Mouse (Mus musculus): ENCODE measurements at regions not wholly inside any gene's neighbourhood (a gene's known extent, or its start where the extent isn't known, plus 50 kb on each side); places are given as distances from the start of the nearest gene placed in this dataset.

DNA sequence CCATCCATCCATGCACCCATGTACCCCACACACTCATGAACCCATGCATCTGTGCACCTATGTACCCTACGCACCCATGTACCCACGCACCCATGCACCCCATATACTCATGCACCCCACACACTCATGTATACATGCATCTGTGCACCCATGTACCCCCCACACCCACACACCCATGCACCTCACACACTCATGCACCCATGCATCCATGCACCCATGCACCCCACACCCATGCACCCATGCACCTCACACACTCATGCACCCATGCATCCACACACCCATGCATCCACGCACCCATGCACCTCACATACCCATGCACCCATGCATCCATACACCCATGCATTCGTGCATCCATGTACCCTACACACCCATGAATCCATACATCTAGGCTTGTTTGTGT lies 63.6 kb downstream of the 4930564D02Rik start:
- DNase-seq (ENCODE audit: low spot score in 2 of 2) = no peak

DNA sequence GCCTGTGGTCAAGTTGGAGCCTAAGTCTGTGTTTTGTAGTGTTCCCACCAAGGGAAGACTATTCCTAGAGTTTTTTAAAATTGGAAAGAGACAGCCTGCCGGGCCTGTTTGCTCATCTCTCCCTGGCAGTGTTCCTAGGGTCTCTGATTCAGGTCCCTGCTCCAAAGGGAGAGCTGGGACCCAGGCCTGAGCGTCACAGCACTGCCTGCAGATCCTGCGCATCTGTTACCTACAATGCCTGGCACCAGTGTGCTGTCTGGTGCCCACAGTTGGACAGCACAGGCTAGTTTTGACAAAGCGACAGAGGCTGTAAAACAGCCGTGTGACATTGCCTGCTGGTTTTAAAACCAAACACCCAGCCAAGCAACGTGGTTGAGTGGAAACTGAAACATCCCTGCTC lies 64.4 kb downstream of the 4930564D02Rik start:
- DNase-seq (ENCODE audit: low spot score in 2 of 2) = peak in 1 of 2 experiments; percentile 42

DNA sequence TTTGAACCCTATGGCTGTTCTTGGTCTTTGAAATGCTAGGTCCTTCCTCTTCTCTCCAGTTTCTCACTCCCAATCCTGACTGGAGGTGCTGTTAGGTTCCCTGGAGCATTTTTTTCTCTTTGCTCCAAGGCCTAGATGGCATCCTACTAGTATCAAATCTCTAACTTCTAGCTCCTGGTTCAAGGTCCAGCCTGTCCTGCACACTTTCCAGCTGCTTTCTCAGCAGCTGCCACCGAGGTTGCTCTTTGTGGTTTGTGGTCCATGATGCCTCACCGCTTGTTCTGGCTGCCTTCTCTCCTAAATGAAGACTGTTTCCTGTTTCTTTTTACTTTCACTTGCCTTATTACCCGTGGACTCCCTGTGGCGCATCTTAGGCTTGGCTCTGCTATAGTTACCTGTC lies 66.4 kb downstream of the 4930564D02Rik start:
- DNase-seq (ENCODE audit: low spot score in 2 of 2) = no peak

DNA sequence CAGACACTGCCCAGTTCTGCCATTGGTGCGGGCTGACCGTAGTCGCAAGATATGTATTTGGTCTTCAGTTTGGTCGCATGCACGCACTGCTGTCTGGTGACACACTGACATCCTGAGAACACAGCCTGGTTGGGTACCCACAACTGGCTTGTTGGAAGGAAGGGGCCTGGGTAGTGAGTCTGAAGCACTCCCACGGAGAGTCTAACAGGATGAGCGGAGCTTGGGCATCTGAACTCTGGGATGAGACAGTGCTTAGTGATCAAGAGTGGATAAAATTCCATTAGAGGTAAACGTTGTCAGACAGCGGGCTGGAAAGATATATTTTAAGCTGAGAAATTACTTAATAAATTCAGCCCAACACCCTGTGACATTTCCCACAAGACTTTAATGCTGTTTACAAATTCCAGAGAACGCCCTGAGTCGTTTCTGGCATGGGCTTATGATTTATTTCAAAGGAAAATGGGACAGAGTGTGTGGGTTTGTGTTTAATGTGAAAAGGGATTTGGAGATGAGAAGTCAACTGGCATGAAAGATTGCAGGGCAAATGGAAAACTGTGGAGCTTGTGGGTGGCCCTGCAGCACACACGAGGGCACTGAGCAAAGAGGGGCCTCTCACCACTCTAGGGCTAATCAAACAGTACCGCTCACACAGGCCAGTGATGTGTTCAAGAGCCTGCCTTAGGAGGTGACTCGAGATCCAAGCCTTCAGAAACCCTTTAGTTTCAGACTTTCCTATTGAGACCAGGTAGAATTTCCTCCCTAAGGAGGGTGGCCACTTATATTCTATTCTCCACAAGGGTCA lies 74.7 kb downstream of the 4930564D02Rik start:
- DNase-seq (ENCODE audit: low spot score in 2 of 2) = no peak

DNA sequence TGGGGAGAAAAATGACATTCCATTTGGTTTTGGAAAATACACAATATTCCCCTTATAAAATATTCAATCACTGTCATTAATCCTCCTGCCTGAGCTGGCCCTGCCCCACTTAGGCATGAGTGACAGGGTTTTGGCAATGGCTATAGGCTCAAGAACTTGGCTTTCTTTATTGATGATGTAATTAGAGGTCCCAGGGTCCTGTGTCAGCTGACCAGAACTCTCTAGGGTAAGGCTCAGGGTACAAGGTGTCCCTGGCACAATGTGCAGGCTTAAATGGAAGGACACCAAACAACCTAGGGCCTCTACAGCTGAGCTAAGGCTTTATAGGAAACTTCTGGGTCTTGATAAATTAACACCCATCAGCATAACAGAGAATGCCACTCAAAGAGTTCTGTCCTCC lies 76.0 kb downstream of the 4930564D02Rik start:
- DNase-seq (ENCODE audit: low spot score in 2 of 2) = peak in 1 of 2 experiments; percentile 29

DNA sequence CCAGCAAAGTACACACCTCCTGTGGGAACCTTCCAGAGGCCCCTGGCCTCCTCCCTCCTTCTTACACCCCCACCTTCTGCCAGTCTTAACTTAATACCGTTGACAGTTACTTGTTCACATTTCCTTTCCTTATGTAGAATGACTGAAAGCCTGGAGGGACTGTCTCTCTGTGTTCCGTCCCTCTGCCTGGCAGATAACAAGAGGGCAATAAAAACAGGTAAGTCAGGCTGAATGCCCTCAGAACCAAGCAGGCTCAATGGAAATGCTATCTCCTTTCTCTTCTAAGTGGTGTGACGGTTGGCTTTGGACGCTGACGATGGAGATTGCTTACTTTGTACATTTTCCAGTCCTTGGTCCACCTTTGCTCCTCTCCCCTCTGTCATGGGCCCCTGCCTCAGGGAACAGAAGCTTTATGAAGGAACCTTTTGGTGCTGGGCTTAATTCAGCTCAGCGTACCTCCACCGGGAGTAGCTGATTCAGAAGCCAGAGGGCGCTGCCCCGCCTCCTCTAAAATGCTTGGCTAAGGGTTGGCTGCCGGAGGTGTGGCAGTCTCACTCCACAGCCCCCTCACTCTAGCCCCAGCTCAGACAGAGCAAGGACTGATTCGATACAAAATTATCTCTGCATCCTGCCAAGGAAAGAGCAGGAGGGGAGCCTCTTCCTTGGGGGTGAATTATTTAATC lies 85.0 kb downstream of the 4930564D02Rik start:
- peak in 1 of 2 experiments; percentile 41 for DNase-seq (ENCODE audit: low spot score in 2 of 2)

DNA sequence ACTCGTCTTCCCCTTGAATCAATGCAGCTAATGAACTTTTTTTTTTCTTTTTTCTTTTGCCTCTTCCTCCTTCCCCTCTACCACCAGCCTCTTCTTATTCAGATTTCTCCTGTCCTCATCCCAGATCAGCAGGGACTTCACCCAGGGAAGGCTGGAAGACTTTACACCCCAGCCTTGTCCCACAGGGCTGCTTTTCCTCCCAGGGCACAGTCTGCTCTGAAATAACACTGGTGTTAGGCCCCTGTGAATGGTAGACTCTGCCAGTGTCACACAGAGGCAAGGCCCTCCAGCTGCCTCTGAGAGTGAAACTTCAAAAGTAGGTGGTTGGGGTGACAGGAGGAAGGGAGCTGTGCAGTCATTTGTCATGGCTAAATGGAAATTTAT lies 85.5 kb downstream of the 4930564D02Rik start:
- no peak for DNase-seq (ENCODE audit: low spot score in 2 of 2)

DNA sequence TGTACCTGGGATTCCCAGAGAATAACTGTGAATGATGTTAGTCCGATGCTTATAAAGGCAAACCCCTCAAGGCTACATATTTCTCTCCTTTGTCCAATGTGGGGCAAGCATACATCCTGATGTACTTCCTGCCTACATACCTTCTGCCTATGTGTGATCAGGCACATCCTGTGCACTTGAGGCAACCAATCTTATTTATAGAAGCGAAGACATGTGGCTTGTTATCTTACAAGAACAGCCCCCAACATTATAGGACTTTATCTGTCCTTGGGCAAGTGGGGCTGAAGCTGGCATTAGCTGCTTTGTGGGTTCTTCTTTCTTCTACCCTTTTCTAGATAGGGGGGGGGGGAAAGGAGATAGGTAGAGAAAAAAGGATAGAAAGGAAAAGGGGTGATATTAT lies 91.7 kb downstream of the 4930564D02Rik start:
- no peak for DNase-seq (ENCODE audit: low spot score in 2 of 2)

DNA sequence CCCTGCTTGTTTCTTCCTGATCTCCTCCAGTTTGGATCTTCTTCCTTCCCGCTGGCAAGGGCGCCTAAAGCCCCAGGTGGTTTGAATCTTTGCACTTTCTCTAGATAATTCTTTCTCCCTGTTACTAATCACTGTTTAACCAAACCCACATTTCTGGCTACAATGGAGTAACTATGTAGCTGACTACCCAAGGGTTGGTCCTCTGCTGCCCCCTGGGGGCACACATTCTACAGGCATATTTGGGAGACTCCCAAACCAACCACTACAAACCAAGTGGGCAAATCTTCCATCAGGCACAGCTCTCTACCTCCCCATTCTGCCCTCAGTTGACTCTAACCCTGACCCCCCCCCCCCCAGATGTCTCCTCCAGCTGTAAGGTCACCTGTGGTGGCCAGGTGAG lies 98.7 kb downstream of the 4930564D02Rik start:
- peak; percentile 64 to 80 for DNase-seq (ENCODE audit: low spot score in 2 of 2)

DNA sequence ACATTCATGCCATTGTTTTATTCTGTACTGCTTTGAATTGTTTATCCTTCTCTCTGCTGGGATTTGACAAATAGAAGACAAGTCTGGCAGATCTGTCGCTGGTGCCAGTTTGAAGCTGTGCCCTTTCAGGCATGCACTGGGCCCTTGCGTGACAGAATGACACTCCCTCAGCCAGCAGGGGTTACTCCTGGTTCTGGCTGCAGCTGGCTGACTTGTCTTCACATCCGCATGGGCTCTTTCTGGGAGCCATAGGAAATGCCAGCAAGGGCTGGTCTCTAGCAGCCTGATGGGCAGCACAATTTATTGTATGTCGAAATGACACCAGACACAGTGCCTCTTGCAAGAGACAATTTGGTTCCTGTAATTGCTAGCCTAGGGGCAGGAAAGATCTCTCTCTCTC lies 102.5 kb downstream of the 4930564D02Rik start:
- DNase-seq (ENCODE audit: low spot score in 2 of 2) = no peak

DNA sequence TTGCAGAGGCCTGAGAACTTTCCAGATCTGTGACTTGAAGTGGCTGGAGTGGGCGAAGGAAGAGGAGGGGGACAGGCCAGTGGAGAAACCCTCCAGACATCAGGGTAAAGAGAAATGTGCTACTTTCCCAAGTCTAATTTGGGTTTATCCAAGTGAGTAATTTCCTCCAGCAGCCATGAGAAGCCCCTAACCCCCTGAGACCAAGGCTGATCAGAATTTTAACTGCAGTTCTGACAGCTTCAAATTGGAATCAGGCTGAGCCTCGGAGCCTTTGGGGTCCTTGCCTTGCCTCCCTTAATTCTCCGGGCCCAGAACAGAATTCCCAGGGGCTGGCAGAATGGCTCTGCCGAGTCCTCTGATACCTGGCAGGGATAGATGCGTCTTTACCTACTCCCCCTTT lies 104.9 kb downstream of the 4930564D02Rik start:
- no peak for DNase-seq (ENCODE audit: low spot score in 2 of 2)

DNA sequence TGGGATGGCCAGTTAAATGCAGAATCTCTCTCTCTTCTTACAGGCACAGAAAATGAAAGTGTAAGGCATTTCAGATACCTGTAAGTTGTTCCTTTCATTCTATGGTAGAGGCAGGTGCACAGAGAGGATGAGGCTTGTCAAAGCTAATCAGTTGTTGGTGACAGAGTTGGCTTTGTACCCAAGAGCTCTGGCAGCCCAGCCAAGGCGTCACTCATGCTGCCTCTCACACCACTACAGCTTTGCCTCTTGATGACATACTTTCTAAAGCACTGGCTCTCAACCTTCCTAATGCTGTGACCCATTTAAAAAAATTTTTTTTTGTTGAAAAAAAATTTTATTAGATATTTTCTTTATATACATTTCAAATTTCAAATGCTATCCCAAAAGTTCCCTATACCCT lies 105.4 kb downstream of the 4930564D02Rik start:
- DNase-seq (ENCODE audit: low spot score in 2 of 2) = no peak

DNA sequence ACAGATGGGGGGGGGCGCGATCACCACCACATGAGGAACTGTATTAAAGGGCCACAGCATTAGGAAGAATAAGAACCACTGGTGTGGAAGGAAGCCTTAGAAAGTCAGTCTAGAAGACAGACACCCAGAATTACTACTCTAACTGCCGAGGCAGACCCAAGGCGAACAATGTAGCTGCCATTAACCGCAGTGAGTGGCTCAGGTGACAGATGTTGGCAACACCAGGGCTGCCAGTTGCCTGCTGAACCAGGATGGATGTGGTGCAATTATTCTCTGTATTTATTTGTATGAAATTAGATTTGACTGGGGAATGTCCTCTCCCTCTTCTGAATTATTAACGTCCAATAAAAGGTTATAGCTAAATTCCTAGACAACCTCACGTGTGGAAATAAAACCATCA lies 124.7 kb downstream of the 4930564D02Rik start:
- no peak for DNase-seq (ENCODE audit: low spot score in 2 of 2)

DNA sequence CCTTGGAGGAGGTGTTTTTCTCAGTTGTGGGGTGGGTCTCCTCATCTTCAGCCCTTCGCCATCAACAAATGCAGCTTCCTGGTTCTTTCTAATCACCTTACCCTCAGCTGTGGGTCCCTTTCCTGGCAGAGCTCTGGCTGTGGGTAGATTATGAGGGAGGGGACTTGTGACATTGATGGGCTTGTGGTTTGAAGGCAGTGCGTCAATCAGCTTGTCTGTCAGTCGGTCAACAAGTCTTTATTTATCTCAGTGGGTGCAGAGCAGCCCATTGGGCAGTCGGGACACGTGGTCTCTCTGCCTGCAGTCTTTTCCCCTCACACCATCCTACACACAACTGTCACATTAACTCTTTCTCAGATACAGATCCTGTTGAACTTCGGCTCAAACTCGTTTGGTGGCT lies 125.2 kb downstream of the 4930564D02Rik start:
- DNase-seq (ENCODE audit: low spot score in 2 of 2) = peak in 1 of 2 experiments; percentile 22

DNA sequence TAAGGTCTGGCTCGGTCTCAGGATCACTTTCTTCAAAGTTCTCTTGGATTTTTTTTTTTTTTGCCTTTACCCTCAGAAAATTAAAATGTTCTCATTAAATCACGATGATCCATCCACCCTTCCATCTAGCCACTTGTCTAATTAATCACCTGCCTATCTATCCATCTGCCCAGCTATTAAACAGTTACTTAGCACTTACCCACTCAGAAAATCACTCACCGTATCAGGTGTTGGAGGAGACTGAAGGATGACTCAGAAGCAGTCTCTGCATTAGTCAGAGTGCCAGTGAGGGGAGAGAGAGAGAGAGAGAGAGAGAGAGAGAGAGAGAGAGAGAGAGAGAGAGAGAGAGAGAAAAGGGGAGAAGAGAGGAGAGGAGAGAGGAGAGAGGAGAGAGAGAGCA lies 134.1 kb downstream of the 4930564D02Rik start:
- DNase-seq (ENCODE audit: low spot score in 2 of 2) = no peak

DNA sequence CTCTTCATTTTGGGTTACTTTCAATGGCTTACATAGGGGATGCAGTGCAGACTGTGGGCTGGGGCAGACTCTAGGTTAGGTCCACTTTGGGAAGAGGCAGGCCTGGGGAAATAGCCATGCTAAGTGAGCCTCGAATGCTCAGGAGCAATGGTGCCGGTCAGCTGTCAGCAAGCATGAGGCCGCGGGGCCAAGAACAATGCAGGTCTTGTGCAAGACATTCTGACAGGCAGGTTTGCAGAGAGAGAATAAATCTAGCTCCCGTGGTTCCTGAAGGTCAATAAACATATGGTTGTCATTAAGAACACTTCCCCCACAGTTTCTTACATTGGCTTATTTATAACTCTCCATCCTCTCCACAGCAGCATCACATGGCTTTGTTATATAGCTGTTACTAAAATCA lies 142.5 kb downstream of the 4930564D02Rik start:
- DNase-seq (ENCODE audit: low spot score in 2 of 2) = no peak

DNA sequence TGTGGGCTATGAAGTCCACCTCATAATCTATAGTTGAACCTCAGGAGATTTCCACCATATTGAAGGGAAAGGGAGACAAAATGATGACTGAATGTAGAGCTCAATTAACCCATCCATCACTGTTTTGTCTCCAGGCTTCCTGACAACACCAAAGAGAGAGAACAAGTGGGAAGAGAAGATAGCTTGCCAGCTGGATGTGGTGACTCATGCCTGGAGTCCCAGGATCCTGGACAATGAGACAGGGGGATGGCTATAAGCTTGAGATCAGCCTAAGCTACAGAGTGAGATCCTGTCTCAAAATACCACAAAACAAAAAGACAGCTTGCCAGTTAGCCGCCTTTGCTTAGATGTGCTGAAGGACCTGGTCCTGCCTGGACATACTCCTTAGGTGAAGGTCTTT lies 144.4 kb downstream of the 4930564D02Rik start:
- no peak for DNase-seq (ENCODE audit: low spot score in 2 of 2)

DNA sequence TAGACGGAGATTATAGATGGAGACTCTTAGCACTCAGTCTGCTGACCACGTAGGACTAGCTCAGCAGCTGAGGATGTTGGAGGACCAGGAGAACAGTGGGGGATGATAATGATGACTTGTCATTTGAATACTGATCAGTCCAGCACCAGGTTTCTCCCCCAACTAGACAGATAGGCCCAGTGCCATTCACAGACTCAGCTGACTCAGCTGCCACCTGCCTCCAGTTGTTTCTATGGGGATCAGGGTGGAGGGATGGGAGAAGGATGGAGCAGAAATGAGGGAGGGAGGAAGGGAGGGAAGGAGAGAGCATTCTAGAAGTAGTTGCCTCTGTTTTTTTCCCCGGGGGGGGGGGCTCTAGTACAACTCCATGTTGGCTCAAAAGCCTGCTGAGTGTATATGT lies 145.1 kb downstream of the 4930564D02Rik start:
- no peak for DNase-seq (ENCODE audit: low spot score in 2 of 2)

DNA sequence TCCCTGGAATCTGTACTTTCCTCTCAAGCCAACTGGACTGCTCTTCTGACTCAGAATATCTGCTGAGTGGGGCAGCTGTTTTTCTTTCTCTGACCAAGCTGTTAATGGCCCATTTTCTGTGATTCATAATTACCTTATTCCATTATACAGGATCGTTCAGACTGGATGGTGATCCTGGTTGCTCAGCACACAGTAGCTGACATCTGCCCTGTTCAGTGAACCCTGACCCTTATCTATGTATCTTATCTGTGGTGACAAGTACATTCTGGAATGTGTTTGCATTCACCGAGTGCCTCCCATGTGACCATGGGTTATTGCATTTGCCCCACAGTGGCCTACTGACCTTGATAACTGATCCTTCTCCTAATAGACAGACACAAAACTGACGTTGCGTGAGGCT lies 148.2 kb downstream of the 4930564D02Rik start:
- no peak for DNase-seq (ENCODE audit: low spot score in 2 of 2)

DNA sequence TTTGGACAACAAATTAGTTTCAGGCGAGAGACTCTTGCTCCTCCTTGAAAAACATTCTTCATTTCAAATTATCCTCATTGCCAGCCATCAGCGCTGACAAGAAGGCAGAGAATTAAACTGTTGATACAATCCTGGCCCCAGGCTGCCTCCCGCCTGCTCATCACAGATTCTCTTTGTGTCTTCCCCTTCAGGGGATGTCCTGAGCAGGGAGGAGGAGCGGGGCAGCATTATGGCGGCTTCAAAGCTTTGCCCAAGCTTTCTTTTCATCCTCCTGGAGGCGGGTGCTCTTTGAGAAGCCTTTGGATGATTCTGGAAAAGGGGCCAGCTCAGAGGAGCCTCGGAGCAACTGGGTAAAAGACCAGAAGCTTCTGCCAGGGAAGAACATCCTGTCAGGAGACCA lies 149.1 kb downstream of the 4930564D02Rik start:
- DNase-seq (ENCODE audit: low spot score in 2 of 2) = no peak

DNA sequence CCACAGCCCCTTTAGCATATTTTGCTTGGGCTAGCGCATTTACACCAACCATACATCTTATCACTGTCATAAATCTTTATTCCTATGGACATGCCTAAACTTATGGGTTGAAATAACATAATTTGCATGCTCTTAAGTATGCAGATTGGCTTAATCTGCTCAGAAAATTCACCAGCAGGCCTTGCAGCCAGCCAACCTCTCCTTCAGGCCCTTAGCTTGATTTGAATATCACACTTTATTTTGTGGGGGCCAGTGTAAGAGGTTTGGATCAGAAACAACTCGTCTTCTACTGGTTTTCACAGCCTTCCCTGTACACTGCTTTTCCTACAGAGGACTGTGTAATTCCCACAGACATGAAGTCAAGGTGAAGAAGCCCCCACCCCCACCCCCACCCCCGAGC lies 153.0 kb downstream of the 4930564D02Rik start:
- DNase-seq (ENCODE audit: low spot score in 2 of 2) = no peak

DNA sequence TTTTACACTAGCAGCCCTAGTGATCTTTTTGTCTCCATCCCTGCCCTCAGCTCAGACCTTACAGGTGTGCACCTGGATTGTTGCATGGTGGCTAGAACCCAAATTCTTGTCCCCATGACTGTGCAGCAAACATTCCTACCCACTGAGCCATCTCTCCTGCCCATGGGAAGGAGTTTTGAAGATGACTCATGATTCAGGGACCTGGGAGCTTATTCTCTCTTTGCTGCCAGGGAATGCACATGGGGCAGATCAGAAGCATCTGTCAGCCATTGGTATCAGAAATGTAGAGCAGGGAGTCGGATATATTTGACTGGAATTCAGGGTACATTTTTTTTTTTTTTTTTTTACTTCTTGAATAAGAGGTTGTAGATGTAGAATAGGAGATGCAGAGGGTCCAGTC lies 154.0 kb downstream of the 4930564D02Rik start:
- DNase-seq (ENCODE audit: low spot score in 2 of 2) = peak in 1 of 2 experiments; percentile 18

DNA sequence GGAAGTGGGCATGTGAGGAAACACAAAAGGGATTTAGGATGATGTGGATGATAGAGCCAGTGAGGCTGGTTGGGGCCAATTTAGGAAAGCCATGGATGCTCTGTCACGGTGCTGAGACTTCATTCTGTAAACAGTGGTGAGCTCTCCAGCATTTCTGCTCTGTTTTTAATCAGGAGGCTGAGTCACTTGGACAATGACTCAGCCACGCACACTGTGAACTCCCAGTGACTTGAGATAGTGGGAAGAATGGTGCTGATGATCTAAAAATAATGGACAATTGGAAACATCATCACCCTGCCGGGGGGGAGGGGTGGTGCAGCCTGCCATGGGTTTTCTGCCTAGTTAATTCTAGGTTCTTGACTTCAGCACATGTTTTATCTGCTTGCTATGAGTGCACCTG lies 156.3 kb downstream of the 4930564D02Rik start:
- DNase-seq (ENCODE audit: low spot score in 2 of 2) = no peak

All from layer of hippocampus, postnatal 14 days (tissue).